Mouse (Mus musculus): Measurements from ENCODE around the gene Samhd1.
A peak's percentile ranks its signal among the peaks of the same experiment; 100 is the strongest.

Samhd1 gene

GRCm38 (mm10) chr2:157136646-157137045, 1.6 kb upstream of the Samhd1 start:
- no peak for DNase-seq (ENCODE audit: low read depth, low spot score)

GRCm38 (mm10) chr2:157136176-157136575, 1.1 kb upstream of the Samhd1 start:
- DNase-seq (ENCODE audit: low read depth, low spot score) = no peak

- no peak for DNase-seq (ENCODE audit: low read depth, low spot score)
Measured at GRCm38 (mm10) chr2:157135529-157136120, 560 bp upstream of the Samhd1 start.

GRCm38 (mm10) chr2:157134479-157134931, 560 bp downstream of the Samhd1 start:
- DNase-seq (ENCODE audit: low read depth, low spot score) = peak; percentile 21

- no peak for DNase-seq (ENCODE audit: low read depth, low spot score)
Measured at GRCm38 (mm10) chr2:157133769-157134478, 1.1 kb downstream of the Samhd1 start.

- no peak for DNase-seq (ENCODE audit: low read depth, low spot score)
Measured at GRCm38 (mm10) chr2:157132686-157133540, 2.2 kb downstream of the Samhd1 start.

- DNase-seq (ENCODE audit: low read depth, low spot score) = no peak
Measured at GRCm38 (mm10) chr2:157132086-157132485, 3.0 kb downstream of the Samhd1 start.

GRCm38 (mm10) chr2:157130813-157131514, 4.1 kb downstream of the Samhd1 start:
- no peak for DNase-seq (ENCODE audit: low read depth, low spot score)

- no peak for DNase-seq (ENCODE audit: low read depth, low spot score)
Measured at GRCm38 (mm10) chr2:157129601-157130164, 5.4 kb downstream of the Samhd1 start.

GRCm38 (mm10) chr2:157129096-157129495, 6.0 kb downstream of the Samhd1 start:
- DNase-seq (ENCODE audit: low read depth, low spot score) = no peak

GRCm38 (mm10) chr2:157128072-157128471, 7.0 kb downstream of the Samhd1 start:
- no peak for DNase-seq (ENCODE audit: low read depth, low spot score)

GRCm38 (mm10) chr2:157127370-157127769, 7.7 kb downstream of the Samhd1 start:
- no peak for DNase-seq (ENCODE audit: low read depth, low spot score)

GRCm38 (mm10) chr2:157125246-157125645, 9.8 kb downstream of the Samhd1 start:
- DNase-seq (ENCODE audit: low read depth, low spot score) = no peak

GRCm38 (mm10) chr2:157121766-157122165, 13.3 kb downstream of the Samhd1 start:
- no peak for DNase-seq (ENCODE audit: low read depth, low spot score)

GRCm38 (mm10) chr2:157119075-157119474, 16.0 kb downstream of the Samhd1 start:
- no peak for DNase-seq (ENCODE audit: low read depth, low spot score)

GRCm38 (mm10) chr2:157118556-157118955, 16.5 kb downstream of the Samhd1 start:
- no peak for DNase-seq (ENCODE audit: low read depth, low spot score)

- DNase-seq (ENCODE audit: low read depth, low spot score) = peak; percentile 58
Measured at GRCm38 (mm10) chr2:157116964-157117363, 18.1 kb downstream of the Samhd1 start.

GRCm38 (mm10) chr2:157108236-157108635, 26.8 kb downstream of the Samhd1 start:
- no peak for DNase-seq (ENCODE audit: low read depth, low spot score)

- DNase-seq (ENCODE audit: low read depth, low spot score) = no peak
Measured at GRCm38 (mm10) chr2:157104454-157104853, 30.6 kb downstream of the Samhd1 start.

- peak; percentile 33 for DNase-seq (ENCODE audit: low read depth, low spot score)
Measured at GRCm38 (mm10) chr2:157102256-157102655, 32.8 kb downstream of the Samhd1 start.

GRCm38 (mm10) chr2:157101650-157102049, 33.4 kb downstream of the Samhd1 start:
- DNase-seq (ENCODE audit: low read depth, low spot score) = no peak

- DNase-seq (ENCODE audit: low read depth, low spot score) = peak; percentile 60
Measured at GRCm38 (mm10) chr2:157100319-157100605, 34.8 kb downstream of the Samhd1 start.
